Mouse (Mus musculus) gastrocnemius, postnatal 10 days (tissue): ENCODE results near the gene Il6ra. TPM values are rescaled to one million over a fixed set of nuclear protein-coding genes. Genes with fewer than 3 reads are reported as not detected.

ENCODE experiments used
- DNase-seq: peaks from one replicate; pipeline ENCODE4 v3.0.0; 2021; ENCODE audit warnings: mixed read lengths
- total RNA-seq, 2 experiments: library from RNA; stranded (reverse); gene quantifications; 2 replicates each; pipeline ENCODE4 v1.2.3; 2021

The Il6ra gene
- total RNA-seq, 2 experiments from 2014 or later, result 2.4 to 3.1 TPM

DNA sequence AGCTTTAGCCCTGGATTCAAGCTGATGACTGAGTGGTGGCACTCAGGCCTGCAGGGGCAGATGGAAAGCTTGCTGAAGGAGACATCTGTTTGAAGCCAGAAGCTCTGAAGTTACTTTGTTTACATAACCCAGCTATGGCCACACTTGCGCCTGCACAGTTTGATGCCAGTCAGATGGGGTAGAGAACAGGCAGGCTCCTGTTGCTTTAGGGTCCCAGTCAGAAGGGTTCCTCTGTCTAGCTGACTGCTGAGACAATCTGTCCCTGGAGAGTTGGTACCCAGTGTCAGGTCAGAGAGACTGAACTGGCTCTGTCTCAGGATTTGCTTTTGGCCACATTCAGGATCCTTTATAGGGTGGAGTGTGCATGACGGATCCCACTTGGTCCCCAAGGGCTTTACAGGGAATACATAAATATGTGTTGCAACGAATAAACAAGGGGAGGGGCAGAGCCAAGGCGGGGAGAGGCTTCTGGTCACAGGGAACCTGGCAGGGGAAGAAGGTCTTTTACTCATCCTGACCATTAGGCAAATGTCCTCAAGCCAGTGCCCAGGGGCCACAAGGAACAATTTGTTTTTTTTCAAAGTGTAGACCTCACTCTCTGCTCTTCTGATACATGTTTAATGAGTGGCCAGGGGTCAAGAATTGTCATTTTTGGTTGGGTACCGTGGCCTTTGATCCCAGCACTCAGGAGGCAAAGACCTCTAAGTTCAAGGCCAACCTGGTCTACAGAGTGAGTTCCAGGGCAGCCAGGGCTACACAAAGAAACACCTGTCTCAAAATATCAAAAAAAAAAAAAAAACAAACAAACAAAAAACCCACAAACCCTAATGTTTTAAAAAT lies 3.1 kb downstream of the Il6ra start:
- no peak for DNase-seq

DNA sequence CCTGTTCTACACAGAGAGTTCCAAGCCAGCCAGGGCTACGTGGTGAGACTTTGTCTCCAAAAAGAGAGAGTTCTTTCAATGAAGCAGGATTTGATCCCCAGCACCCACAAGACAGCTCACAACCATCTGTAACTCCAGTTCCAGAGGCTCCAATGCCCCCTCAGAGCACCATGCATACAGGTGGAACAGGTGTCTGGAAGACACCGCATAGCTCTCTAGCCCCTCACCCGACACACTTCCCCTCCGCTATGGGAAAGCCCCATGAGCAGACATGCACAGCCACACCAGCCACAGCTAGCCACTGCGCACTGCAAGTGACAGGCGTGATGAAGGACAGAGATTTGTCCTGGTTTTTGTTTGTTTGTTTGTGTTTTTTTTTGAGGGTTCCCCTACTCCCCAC lies 4.2 kb downstream of the Il6ra start:
- DNase-seq, result no peak

DNA sequence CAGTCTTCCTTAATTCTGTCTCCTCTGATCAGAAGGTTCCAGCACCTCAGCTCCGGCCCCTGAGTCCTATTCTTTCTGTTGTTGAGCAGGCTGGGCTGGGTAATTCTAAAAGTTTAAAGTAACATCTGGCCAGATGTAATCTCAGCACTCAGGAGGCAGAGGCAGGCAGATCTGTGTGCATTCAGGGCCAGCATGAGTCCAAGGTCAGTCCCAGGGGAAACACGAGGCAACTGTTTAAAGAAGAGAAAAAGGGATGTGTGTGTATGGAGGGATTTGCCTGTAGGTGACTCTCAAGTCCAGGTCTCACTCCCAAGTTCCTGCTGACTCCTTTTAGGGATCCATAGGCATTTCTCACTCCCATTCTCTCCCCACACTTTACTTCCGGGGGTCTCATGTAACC lies 5.2 kb downstream of the Il6ra start:
- DNase-seq, result no peak

GRCm38 (mm10) chr3:89899511-89899908 lies 13.5 kb downstream of the Il6ra start:
- DNase-seq, result no peak

GRCm38 (mm10) chr3:89898870-89899510 lies 14.0 kb downstream of the Il6ra start:
- DNase-seq, result no peak

- DNase-seq, result no peak
These were observed 15.0 kb downstream of the Il6ra start for GRCm38 (mm10) chr3:89898011-89898410.

DNA sequence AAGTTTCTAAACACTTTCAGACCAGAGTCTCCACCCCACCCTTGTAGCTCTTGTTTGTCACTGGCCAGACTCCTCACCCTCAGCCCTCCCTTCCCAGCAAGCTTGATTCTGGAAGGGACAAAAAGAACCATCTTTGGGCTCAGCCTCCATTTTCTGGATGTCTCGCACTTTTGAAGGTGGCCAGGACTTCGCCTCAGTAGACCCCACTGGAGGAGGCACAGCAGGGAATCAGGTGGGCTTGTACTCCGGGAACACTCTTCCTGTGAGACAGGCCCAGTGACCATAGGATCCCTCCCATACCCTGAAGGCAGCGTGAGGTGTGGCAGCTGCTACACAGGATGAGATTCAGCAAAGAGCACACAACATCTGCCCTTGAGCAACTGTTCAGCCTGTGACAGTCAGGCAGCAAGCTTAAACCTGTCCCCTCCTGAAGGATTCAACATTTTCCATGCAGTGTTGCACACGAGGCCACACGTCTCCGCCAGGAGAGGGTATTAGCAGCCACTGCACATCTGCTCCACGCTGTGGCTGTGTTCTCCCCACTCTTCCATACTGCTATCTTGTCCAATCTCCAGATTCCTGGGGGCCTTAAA lies 15.7 kb downstream of the Il6ra start:
- no peak for DNase-seq

DNA sequence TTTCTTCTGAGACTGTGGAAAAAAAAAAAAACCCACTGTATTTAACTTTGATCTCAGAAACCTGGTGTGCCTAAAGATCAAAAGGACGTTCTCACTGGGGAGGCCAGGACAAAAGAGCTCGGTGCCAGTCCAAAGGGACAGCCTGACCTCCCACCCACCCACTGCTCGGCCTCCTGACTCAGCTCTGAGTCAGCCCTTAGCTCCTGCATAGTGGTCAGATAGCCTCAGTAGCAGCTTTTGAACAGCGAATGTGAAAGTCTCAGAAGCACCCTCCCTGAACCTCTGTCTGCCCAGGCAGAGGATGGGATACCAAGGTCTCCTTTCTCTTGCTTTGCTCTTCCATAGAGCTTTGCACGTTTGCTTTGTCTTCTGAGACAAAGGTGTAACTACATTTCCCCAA lies 16.4 kb downstream of the Il6ra start:
- no peak for DNase-seq

DNA sequence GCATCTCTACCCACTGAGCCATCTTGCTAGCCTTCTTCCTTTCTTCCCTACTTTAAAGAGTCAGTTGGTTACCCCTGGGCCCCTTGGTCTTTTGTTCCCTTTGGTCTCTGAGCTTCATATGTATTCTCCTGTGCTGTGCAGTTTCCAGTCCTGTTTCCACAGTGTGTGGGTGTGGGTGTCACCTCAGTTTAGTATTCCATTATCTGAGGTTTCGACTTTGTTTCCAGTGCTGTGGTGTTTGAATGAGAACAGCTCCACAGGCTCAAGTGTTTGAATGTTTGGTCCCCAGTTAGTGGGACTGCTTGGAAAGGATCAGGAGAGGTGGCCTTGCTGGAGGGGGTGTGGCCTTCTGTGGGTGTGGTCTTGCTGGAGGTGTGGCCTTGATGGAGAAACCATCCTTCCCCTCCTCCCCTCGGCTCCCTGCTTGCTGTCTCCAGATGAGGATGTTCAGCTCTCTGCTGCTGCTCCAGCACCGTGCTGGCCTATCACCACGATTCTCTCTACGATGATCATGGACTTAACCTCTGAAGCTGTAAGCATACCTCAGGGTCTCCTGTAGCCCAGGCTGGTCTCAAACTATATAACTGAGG lies 20.4 kb downstream of the Il6ra start:
- no peak for DNase-seq

- no peak for DNase-seq
These were observed 21.3 kb downstream of the Il6ra start for GRCm38 (mm10) chr3:89891696-89892095.

DNA sequence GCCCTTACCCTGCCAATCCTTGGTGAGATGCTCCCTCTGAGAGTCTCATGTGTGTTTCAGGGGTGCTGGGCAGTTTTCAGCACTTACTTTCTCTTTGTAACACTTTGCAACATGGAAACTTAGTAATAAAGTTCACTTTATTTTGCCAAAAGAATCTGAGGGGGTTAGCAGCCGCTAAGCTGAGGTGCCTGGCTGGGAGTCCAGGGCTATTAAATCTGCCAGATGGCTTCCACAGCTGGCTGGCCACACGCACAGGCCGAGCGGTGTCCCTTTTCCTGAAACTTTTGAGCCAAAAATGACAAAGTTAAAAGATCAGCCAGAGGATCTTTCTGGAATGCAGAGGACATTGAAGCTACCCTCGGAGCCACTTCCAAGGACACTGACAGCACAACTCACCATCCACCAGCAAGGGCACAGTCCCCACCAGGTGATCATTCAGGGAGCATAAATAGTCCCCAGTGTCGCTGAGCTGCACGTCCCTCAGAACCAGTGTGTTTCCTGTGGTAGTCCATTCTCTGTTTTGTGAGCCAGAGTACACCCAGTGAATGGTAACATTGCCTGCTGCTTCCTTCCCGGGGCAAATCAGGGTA lies 23.1 kb downstream of the Il6ra start:
- DNase-seq, result no peak

GRCm38 (mm10) chr3:89887582-89888230 lies 25.3 kb downstream of the Il6ra start:
- DNase-seq, result no peak

GRCm38 (mm10) chr3:89885766-89886165 lies 27.2 kb downstream of the Il6ra start:
- DNase-seq, result no peak

- DNase-seq, result no peak
These were observed 29.4 kb downstream of the Il6ra start for GRCm38 (mm10) chr3:89883582-89884041.

GRCm38 (mm10) chr3:89882556-89883181 lies 30.3 kb downstream of the Il6ra start:
- no peak for DNase-seq

- DNase-seq, result no peak
These were observed 32.8 kb downstream of the Il6ra start for GRCm38 (mm10) chr3:89880036-89880851.

DNA sequence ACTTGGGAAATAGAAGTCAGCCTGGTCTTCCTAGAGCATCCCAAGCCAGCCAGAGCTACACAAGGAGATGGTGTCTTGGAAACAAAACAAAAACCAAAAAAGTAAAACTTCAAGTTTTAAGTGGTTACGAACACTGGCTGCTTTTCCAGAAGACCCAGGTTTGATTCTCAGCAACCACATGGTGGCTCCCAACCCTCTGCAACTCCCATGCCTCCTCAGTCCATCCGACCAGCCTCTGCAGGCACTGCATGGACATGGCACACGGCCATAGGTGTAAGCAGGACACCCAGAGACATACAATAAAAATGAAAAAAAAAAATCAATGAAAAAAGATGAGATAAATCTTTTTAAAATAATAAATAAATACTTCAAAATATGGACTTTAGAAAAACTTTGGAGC lies 33.7 kb downstream of the Il6ra start:
- DNase-seq, result no peak

GRCm38 (mm10) chr3:89878456-89878855 lies 34.5 kb downstream of the Il6ra start:
- DNase-seq, result no peak

- DNase-seq, result no peak
These were observed 35.9 kb downstream of the Il6ra start for GRCm38 (mm10) chr3:89877129-89877528.

DNA sequence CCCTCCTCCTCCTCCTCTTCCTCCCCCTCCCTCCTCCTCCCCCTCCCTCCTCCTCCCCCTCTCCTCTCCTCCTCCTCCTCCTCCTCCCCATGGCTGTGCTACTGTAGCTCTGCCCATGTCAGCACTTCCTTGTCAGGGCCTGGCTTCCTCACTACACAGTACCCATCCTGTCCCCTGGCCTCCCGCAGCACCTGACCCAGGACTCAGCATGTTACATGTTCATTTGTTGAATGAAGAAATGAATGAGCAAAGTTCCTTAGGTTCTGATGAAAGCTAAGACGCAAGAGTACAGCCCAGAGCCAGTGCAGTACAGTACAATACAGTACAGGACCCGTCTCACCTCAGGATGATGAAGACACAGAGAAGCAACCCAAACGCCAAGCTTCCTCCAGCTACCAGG lies 36.5 kb downstream of the Il6ra start:
- no peak for DNase-seq

GRCm38 (mm10) chr3:89875781-89876180 lies 37.2 kb downstream of the Il6ra start:
- DNase-seq, result no peak
